Mouse (Mus musculus) left cerebral cortex, adult 8-10 months (tissue): ENCODE measurements around the gene Lrrc58. TPM values are rescaled to one million over a fixed set of nuclear protein-coding genes. Genes with fewer than 3 reads are reported as not detected.

Experiments used
- DNase-seq, 2 experiments: peaks; one replicate each; pipeline ENCODE4 v3.0.0; 2022; ENCODE audit warnings: low spot score in 2 of 2
- total RNA-seq, 4 experiments: library from RNA; stranded (reverse); gene quantifications; 2 replicates each; pipeline ENCODE4 v1.2.4; 2022

Gene Lrrc58
- total RNA-seq = 10 to 100 TPM; 90.5 to 97.5 (median 93.5) TPM

- peak; percentile 80 to 83 for DNase-seq
These were observed at the start of gene Lrrc58 for GRCm38 (mm10) chr16:37867791-37868505. TSS of gene Lrrc58 (plus strand) at chr16:37868389.

GRCm38 (mm10) chr16:37823949-37824348 lies 44.2 kb upstream of the Lrrc58 start:
- DNase-seq = no peak

- peak in 1 of 2 experiments; percentile 43 for DNase-seq
These were observed 43.2 kb upstream of the Lrrc58 start for GRCm38 (mm10) chr16:37824778-37825505.

- no peak for DNase-seq
These were observed 41.9 kb upstream of the Lrrc58 start for GRCm38 (mm10) chr16:37826286-37826685.

GRCm38 (mm10) chr16:37831041-37831440 lies 37.1 kb upstream of the Lrrc58 start:
- no peak for DNase-seq

GRCm38 (mm10) chr16:37837571-37837970 lies 30.6 kb upstream of the Lrrc58 start:
- no peak for DNase-seq

- no peak for DNase-seq
These were observed 25.8 kb upstream of the Lrrc58 start for GRCm38 (mm10) chr16:37842439-37842838.

GRCm38 (mm10) chr16:37843740-37844139 lies 24.4 kb upstream of the Lrrc58 start:
- no peak for DNase-seq

- DNase-seq = no peak
These were observed 22.8 kb upstream of the Lrrc58 start for GRCm38 (mm10) chr16:37845202-37845925.

- no peak for DNase-seq
These were observed 21.1 kb upstream of the Lrrc58 start for GRCm38 (mm10) chr16:37847081-37847480.

GRCm38 (mm10) chr16:37851366-37851765 lies 16.8 kb upstream of the Lrrc58 start:
- no peak for DNase-seq

GRCm38 (mm10) chr16:37853279-37853678 lies 14.9 kb upstream of the Lrrc58 start:
- DNase-seq = no peak

- no peak for DNase-seq
These were observed 14.1 kb upstream of the Lrrc58 start for GRCm38 (mm10) chr16:37854054-37854453.

GRCm38 (mm10) chr16:37854593-37854992 lies 13.6 kb upstream of the Lrrc58 start:
- DNase-seq = no peak

- DNase-seq = no peak
These were observed 12.6 kb upstream of the Lrrc58 start for GRCm38 (mm10) chr16:37855583-37855982.

GRCm38 (mm10) chr16:37856327-37856726 lies 11.9 kb upstream of the Lrrc58 start:
- no peak for DNase-seq

GRCm38 (mm10) chr16:37857495-37857894 lies 10.7 kb upstream of the Lrrc58 start:
- DNase-seq = no peak

GRCm38 (mm10) chr16:37860213-37860612 lies 8.0 kb upstream of the Lrrc58 start:
- DNase-seq = no peak

- DNase-seq = no peak
These were observed 7.2 kb upstream of the Lrrc58 start, which contains the start of gene Gm36028 for GRCm38 (mm10) chr16:37861029-37861428. TSS of gene Gm36028 (minus strand) at chr16:37861146.

- no peak for DNase-seq
These were observed 4.3 kb upstream of the Lrrc58 start for GRCm38 (mm10) chr16:37863876-37864275.

- no peak for DNase-seq
These were observed 2.3 kb upstream of the Lrrc58 start for GRCm38 (mm10) chr16:37865841-37866240.
